Mouse (Mus musculus): ENCODE measurements around the gene Ndufab1. TPM values are rescaled to one million over a fixed set of nuclear protein-coding genes. Genes with fewer than 3 reads are reported as not detected.
"Not testable (repeated sequence)": the region's sequence is repeated elsewhere in the genome, so short reads cannot be mapped to it uniquely, and the experiment has no call there.

The Ndufab1 gene
- polyA plus RNA-seq, 1 experiment from 2014 or later = 1,597 TPM

GRCm38 (mm10) chr7:122131834-122132233 is 30.1 kb upstream of the Ndufab1 start:
- Histone ChIP-seq H3K4me2 (ENCODE audit: low read length) (peak overlapping the region; percentile 86), H3K9ac (ENCODE audit: low read length) (peak overlapping the region; percentile 91), H3K9me3 (ENCODE audit: control insufficient read depth, low read length) (no peaks in the 10 kb centered on the region), H3K4me3 (ENCODE audit: control insufficient read depth in 1 of 2, insufficient read depth in 1 of 2, low read depth in 1 of 2, low read length in 2 of 2) (peak overlapping the region in 1 of 2 experiments; percentile 88; a peak in 2 of 4 replicates), H3K4me1 (ENCODE audit: control insufficient read depth in 2 of 2, insufficient read depth in 2 of 2, low read length in 2 of 2) (peaks cover 2 to 11% of the 10 kb centered on the region in 2 experiments; a peak in 3 of 4 replicates), H3K27me3 (ENCODE audit: control insufficient read depth, insufficient read depth, low read length) (no peaks in the 10 kb centered on the region), H3K36me3 (ENCODE audit: control insufficient read depth, insufficient read depth, low read length) (peaks cover 48% of the 10 kb centered on the region), H3K27ac (replicated peaks in 1 of 2; ENCODE audit: control insufficient read depth in 1 of 2, insufficient read depth in 1 of 2, low read depth in 2 of 2, low read length in 2 of 2) (no peak overlapping the region)
- no peak for ATAC-seq (ENCODE audit: insufficient number of reproducible peaks, insufficient read depth, low FRiP score, low read depth)

- Histone ChIP-seq H3K9me3 (ENCODE audit: control insufficient read depth, low read length) (no peaks in the 10 kb centered on the region), H3K4me3 (ENCODE audit: control insufficient read depth in 1 of 2, insufficient read depth in 1 of 2, low read depth in 1 of 2, low read length in 2 of 2) (no peak overlapping the region), H3K9ac (ENCODE audit: low read length) (no peak overlapping the region), H3K4me2 (ENCODE audit: low read length) (no peak overlapping the region), H3K36me3 (ENCODE audit: control insufficient read depth, insufficient read depth, low read length) (peaks cover 62% of the 10 kb centered on the region), H3K4me1 (ENCODE audit: control insufficient read depth in 2 of 2, insufficient read depth in 2 of 2, low read length in 2 of 2) (peaks cover 0 to under 1% of the 10 kb centered on the region in 2 experiments; a peak in 1 of 4 replicates), H3K27ac (replicated peaks in 1 of 2; ENCODE audit: control insufficient read depth in 1 of 2, insufficient read depth in 1 of 2, low read depth in 2 of 2, low read length in 2 of 2) (no peak overlapping the region), H3K27me3 (ENCODE audit: control insufficient read depth, insufficient read depth, low read length) (no peaks in the 10 kb centered on the region)
- whole genome bisulfite sequencing = 94% methylated on average over 11 of the region's 11 CpGs
- ATAC-seq (ENCODE audit: insufficient number of reproducible peaks, insufficient read depth, low FRiP score, low read depth) = no peak
These were observed 25.3 kb upstream of the Ndufab1 start for GRCm38 (mm10) chr7:122126946-122127345.

GRCm38 (mm10) chr7:122125636-122126035 is 23.9 kb upstream of the Ndufab1 start:
- peaks cover 67% of the 10 kb centered on the region for H3K36me3 ChIP-seq (ENCODE audit: control insufficient read depth, insufficient read depth, low read length)
- no peaks in the 10 kb centered on the region for H3K9me3 ChIP-seq (ENCODE audit: control insufficient read depth, low read length)
- H3K27me3 ChIP-seq (ENCODE audit: control insufficient read depth, insufficient read depth, low read length) = no peaks in the 10 kb centered on the region
- no peak overlapping the region for H3K27ac ChIP-seq (replicated peaks in 1 of 2; ENCODE audit: control insufficient read depth in 1 of 2, insufficient read depth in 1 of 2, low read depth in 2 of 2, low read length in 2 of 2)
- H3K4me2 ChIP-seq (ENCODE audit: low read length) = no peak overlapping the region
- ATAC-seq (ENCODE audit: insufficient number of reproducible peaks, insufficient read depth, low FRiP score, low read depth) = no peak
- 77% methylated on average over 8 of the region's 8 CpGs for WGBS
- no peaks in the 10 kb centered on the region for H3K4me1 ChIP-seq (ENCODE audit: control insufficient read depth in 2 of 2, insufficient read depth in 2 of 2, low read length in 2 of 2)
- no peak overlapping the region for H3K9ac ChIP-seq (ENCODE audit: low read length)
- H3K4me3 ChIP-seq (ENCODE audit: control insufficient read depth in 1 of 2, insufficient read depth in 1 of 2, low read depth in 1 of 2, low read length in 2 of 2) = no peak overlapping the region

GRCm38 (mm10) chr7:122123518-122123917 is 21.8 kb upstream of the Ndufab1 start:
- no peak overlapping the region for H3K4me2 ChIP-seq (ENCODE audit: low read length)
- ATAC-seq (ENCODE audit: insufficient number of reproducible peaks, insufficient read depth, low FRiP score, low read depth) = no peak
- H3K9ac ChIP-seq (ENCODE audit: low read length) = no peak overlapping the region
- H3K9me3 ChIP-seq (ENCODE audit: control insufficient read depth, low read length) = no peaks in the 10 kb centered on the region
- no peak overlapping the region for H3K27ac ChIP-seq (replicated peaks in 1 of 2; ENCODE audit: control insufficient read depth in 1 of 2, insufficient read depth in 1 of 2, low read depth in 2 of 2, low read length in 2 of 2)
- H3K4me3 ChIP-seq (ENCODE audit: control insufficient read depth in 1 of 2, insufficient read depth in 1 of 2, low read depth in 1 of 2, low read length in 2 of 2) = no peak overlapping the region
- no peaks in the 10 kb centered on the region for H3K4me1 ChIP-seq (ENCODE audit: control insufficient read depth in 2 of 2, insufficient read depth in 2 of 2, low read length in 2 of 2)
- peaks cover 76% of the 10 kb centered on the region for H3K36me3 ChIP-seq (ENCODE audit: control insufficient read depth, insufficient read depth, low read length)
- WGBS = 75% methylated on average over 4 of the region's 4 CpGs
- H3K27me3 ChIP-seq (ENCODE audit: control insufficient read depth, insufficient read depth, low read length) = no peaks in the 10 kb centered on the region

GRCm38 (mm10) chr7:122108206-122108605 is 6.5 kb upstream of the Ndufab1 start:
- H3K4me2 ChIP-seq (ENCODE audit: low read length) = no peak overlapping the region
- WGBS = 91% methylated on average over 6 of the region's 6 CpGs
- peaks cover 52% of the 10 kb centered on the region for H3K36me3 ChIP-seq (ENCODE audit: control insufficient read depth, insufficient read depth, low read length)
- H3K4me3 ChIP-seq (ENCODE audit: control insufficient read depth in 1 of 2, insufficient read depth in 1 of 2, low read depth in 1 of 2, low read length in 2 of 2) = no peak overlapping the region
- no peaks in the 10 kb centered on the region for H3K9me3 ChIP-seq (ENCODE audit: control insufficient read depth, low read length)
- no peak for ATAC-seq (ENCODE audit: insufficient number of reproducible peaks, insufficient read depth, low FRiP score, low read depth)
- H3K27me3 ChIP-seq (ENCODE audit: control insufficient read depth, insufficient read depth, low read length) = no peaks in the 10 kb centered on the region
- H3K27ac ChIP-seq (replicated peaks in 1 of 2; ENCODE audit: control insufficient read depth in 1 of 2, insufficient read depth in 1 of 2, low read depth in 2 of 2, low read length in 2 of 2) = no peak overlapping the region
- no peak overlapping the region for H3K9ac ChIP-seq (ENCODE audit: low read length)
- no peaks in the 10 kb centered on the region for H3K4me1 ChIP-seq (ENCODE audit: control insufficient read depth in 2 of 2, insufficient read depth in 2 of 2, low read length in 2 of 2)

GRCm38 (mm10) chr7:122101014-122101746 is 506 bp downstream of the Ndufab1 start:
- peaks cover 4 to 14% of the 10 kb centered on the region in 2 experiments for H3K4me1 ChIP-seq (ENCODE audit: control insufficient read depth in 2 of 2, insufficient read depth in 2 of 2, low read length in 2 of 2)
- H3K9me3 ChIP-seq (ENCODE audit: control insufficient read depth, low read length); H3K27me3 ChIP-seq (ENCODE audit: control insufficient read depth, insufficient read depth, low read length): not testable (repeated sequence)
- WGBS = 5% methylated on average over 25 of the region's 28 CpGs
- H3K4me2 ChIP-seq (ENCODE audit: low read length) = peak overlapping the region; percentile 95
- H3K9ac ChIP-seq (ENCODE audit: low read length) = peak overlapping the region; percentile 91
- ATAC-seq (ENCODE audit: insufficient number of reproducible peaks, insufficient read depth, low FRiP score, low read depth) = peak; percentile 77
- H3K27ac ChIP-seq (replicated peaks in 1 of 2; ENCODE audit: control insufficient read depth in 1 of 2, insufficient read depth in 1 of 2, low read depth in 2 of 2, low read length in 2 of 2) = peak overlapping the region; percentile 63 to 75
- H3K36me3 ChIP-seq (ENCODE audit: control insufficient read depth, insufficient read depth, low read length) = peaks cover 33% of the 10 kb centered on the region
- H3K4me3 ChIP-seq (ENCODE audit: control insufficient read depth in 1 of 2, insufficient read depth in 1 of 2, low read depth in 1 of 2, low read length in 2 of 2) = peak overlapping the region; percentile 71 to 75

- Histone ChIP-seq H3K9me3 (ENCODE audit: control insufficient read depth, low read length) (no peaks in the 10 kb centered on the region), H3K36me3 (ENCODE audit: control insufficient read depth, insufficient read depth, low read length) (peaks cover 52% of the 10 kb centered on the region), H3K4me1 (ENCODE audit: control insufficient read depth in 2 of 2, insufficient read depth in 2 of 2, low read length in 2 of 2) (peaks cover 4 to 14% of the 10 kb centered on the region in 2 experiments), H3K27me3 (ENCODE audit: control insufficient read depth, insufficient read depth, low read length) (no peaks in the 10 kb centered on the region), H3K27ac (replicated peaks in 1 of 2; ENCODE audit: control insufficient read depth in 1 of 2, insufficient read depth in 1 of 2, low read depth in 2 of 2, low read length in 2 of 2) (no peak overlapping the region), H3K9ac (ENCODE audit: low read length) (no peak overlapping the region), H3K4me2 (ENCODE audit: low read length) (no peak overlapping the region), H3K4me3 (ENCODE audit: control insufficient read depth in 1 of 2, insufficient read depth in 1 of 2, low read depth in 1 of 2, low read length in 2 of 2) (no peak overlapping the region)
- 51% methylated on average over 4 of the region's 4 CpGs for WGBS
- no peak for ATAC-seq (ENCODE audit: insufficient number of reproducible peaks, insufficient read depth, low FRiP score, low read depth)
These were observed 2.5 kb downstream of the Ndufab1 start for GRCm38 (mm10) chr7:122099222-122099621.

GRCm38 (mm10) chr7:122098009-122098408 is 3.7 kb downstream of the Ndufab1 start:
- Histone ChIP-seq H3K4me2 (ENCODE audit: low read length) (no peak overlapping the region), H3K9ac (ENCODE audit: low read length) (no peak overlapping the region), H3K27ac (replicated peaks in 1 of 2; ENCODE audit: control insufficient read depth in 1 of 2, insufficient read depth in 1 of 2, low read depth in 2 of 2, low read length in 2 of 2) (no peak overlapping the region), H3K4me1 (ENCODE audit: control insufficient read depth in 2 of 2, insufficient read depth in 2 of 2, low read length in 2 of 2) (peaks cover 4 to 14% of the 10 kb centered on the region in 2 experiments), H3K27me3 (ENCODE audit: control insufficient read depth, insufficient read depth, low read length) (no peaks in the 10 kb centered on the region), H3K36me3 (ENCODE audit: control insufficient read depth, insufficient read depth, low read length) (peaks cover 65% of the 10 kb centered on the region), H3K4me3 (ENCODE audit: control insufficient read depth in 1 of 2, insufficient read depth in 1 of 2, low read depth in 1 of 2, low read length in 2 of 2) (no peak overlapping the region), H3K9me3 (ENCODE audit: control insufficient read depth, low read length) (no peaks in the 10 kb centered on the region)
- ATAC-seq (ENCODE audit: insufficient number of reproducible peaks, insufficient read depth, low FRiP score, low read depth) = no peak
- WGBS = 91% methylated on average over 3 of the region's 3 CpGs

All from heart, embryonic 14.5 days (tissue).